Mouse (Mus musculus): ENCODE measurements around the gene Cyp27a1. TPM values are rescaled to one million over a fixed set of nuclear protein-coding genes. Genes with fewer than 3 reads are reported as not detected.

Gene Cyp27a1
- total RNA-seq (2014; fragmentation: Nextera tagmentation), result 2.0 TPM in 1 of 2 replicates, not detected in the other
- 1.9 TPM in 1 of 2 replicates, not detected in the other for total RNA-seq (2017)

DNA sequence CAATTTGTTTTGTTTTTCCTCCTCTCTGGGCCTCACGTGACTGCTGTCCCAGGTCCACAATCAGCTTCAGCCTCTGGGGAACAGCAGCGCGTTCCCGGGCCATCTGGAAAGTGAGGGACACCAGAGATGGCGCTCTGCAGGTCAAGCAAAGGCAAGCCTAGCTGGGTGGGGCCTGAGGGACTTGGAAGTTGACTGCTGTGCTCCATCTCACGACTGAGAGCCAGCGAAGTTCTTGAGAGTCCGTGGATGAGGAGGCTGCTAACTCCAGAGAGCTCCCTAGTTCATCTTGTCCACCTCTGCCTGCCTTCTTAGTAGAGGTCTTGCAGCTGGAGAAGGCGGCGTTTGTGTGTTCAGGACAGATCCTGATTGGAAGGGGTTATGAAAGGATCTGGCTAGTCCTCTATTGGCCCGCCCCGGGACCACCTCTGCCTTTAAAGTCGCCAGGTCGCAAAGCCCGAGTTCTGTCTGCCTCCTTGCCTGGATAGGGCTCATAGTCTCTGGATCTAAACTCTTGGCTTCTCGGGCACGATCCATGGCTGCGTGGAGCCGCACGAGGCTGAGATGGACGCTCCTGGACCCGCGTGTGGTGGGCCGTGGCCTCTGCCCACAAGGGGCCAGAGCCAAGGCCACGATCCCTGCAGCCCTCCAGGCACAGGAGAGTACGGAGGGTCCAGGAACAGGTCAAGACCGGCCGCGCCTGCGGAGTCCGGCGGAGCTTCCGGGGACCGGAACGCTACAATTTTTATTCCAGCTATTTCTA, at the start of gene Cyp27a1:
TSS of gene Cyp27a1 (plus strand) at position 476 of the 760 bp plus-strand sequence.
- ATAC-seq (replicated peaks; ENCODE audit: low FRiP score, low TSS enrichment, poor library complexity, severe bottlenecking), result peak; percentile 47; the same call in 1 of the 2 replicates

DNA sequence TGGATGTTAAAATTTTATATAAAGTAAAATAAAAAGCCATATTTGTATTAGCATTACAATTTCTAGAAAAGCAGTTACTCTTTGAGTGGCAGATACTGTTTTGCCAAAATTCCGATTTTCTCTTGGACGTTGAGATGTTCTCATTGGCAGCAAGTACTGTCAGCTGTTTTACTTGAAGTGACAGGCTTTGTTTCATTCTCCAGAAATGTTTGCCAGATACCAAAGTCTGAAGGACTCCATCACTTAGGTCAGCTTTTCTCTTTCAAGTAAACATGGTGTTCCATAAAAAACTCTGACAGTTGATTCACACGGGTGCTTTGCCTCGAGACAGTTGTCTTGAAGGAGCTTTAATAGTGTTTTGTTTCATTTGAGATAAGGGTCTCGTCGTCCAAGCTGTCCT, 48.2 kb upstream of the Cyp27a1 start:
- no peak for ATAC-seq (replicated peaks; ENCODE audit: low FRiP score, low TSS enrichment, poor library complexity, severe bottlenecking)

DNA sequence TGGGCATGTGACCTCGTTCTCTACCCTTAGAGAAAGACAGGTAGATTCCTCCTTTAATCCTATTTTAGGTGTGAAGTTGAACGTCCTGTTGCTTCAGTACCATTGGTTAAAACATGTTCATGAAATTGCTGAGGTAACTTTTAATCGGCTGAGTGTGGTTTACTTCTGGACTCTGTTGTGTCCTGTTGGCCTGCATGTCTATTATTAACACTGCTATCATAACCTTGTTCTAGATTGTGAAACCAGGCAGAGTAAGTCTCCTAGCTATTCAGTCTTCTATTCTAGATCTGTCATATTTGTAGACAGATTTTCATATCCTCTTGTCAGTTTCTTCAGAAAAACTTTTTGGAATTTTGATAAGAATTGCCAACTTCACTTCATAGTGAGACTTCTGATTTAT, 45.0 kb upstream of the Cyp27a1 start:
- ATAC-seq (replicated peaks; ENCODE audit: low FRiP score, low TSS enrichment, poor library complexity, severe bottlenecking), result no peak

DNA sequence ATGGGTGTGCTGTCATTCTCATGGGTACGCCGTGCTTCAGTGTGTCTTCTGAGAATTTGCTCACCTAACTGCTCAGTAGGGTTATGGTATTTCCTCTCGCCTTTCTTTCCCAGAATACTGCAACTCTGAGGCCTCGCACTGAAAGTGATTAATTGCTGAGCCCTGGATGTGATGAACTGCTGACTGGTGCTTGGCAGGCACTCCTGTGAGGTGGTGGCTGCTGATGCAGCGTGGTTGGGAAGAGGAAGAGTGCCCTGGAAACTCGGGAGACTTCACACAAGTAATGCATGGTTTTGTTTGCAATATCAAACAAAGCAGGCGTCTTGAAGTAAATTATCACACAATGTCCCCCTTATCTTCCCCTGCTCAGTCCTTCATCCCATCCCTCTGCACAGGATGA, 40.6 kb upstream of the Cyp27a1 start:
- ATAC-seq (replicated peaks; ENCODE audit: low FRiP score, low TSS enrichment, poor library complexity, severe bottlenecking), result no peak

DNA sequence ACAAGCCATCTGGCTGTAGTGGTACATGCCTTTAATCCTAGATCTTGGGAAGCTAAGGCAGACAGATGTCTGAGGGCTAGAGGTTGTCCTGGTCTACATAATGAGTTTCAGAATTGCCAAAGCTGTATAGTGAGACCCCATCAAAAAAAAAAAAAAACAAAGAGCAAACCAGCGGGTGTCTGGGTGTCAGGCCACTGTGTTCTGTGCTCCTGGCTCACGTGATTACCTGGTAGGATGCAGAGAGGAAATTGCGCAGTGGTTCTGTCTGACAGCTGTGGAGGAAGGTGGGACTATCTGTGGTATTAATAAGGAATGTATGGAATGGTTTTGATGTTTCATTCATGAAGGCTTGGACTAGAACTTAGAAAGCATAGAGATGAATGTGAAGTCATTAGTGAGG, 36.5 kb upstream of the Cyp27a1 start:
- ATAC-seq (replicated peaks; ENCODE audit: low FRiP score, low TSS enrichment, poor library complexity, severe bottlenecking), result no peak

DNA sequence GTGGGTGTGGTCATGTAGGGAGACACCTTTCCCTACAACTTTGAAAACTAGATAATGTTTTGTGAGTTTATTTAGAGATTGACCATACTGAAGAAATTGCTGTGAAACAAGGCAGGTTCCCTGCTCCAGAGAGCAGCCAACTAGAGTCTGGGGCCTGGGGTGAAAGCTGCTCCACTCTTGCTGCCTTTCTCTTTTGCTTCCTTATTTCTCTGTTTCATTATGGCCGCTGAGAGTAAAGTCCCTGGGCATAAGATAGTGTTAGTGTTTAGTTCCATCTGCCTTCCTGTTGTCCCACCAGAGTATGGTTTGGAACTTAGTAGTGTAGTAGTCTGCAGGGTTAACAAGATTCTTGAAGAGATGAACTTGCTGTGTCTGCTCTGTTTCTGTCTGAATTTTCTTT, 35.5 kb upstream of the Cyp27a1 start:
- no peak for ATAC-seq (replicated peaks; ENCODE audit: low FRiP score, low TSS enrichment, poor library complexity, severe bottlenecking)

DNA sequence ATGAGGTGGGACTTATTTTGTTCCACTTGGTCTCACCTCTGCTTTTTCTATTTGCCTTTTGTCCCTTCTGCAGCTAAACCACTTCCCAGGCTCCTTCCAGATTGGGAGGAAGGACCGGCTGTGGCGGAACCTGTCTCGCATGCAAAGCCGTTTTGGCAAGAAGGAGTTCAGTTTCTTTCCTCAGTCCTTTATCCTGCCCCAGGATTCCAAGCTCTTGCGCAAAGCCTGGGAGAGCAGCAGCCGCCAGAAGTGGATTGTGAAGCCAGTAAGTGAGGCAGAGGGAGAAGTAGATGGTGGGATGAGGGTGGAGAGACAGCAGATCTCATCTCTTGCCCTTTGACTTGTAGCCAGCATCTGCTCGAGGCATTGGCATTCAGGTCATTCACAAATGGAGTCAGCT, 26.2 kb upstream of the Cyp27a1 start:
- ATAC-seq (replicated peaks; ENCODE audit: low FRiP score, low TSS enrichment, poor library complexity, severe bottlenecking), result no peak

DNA sequence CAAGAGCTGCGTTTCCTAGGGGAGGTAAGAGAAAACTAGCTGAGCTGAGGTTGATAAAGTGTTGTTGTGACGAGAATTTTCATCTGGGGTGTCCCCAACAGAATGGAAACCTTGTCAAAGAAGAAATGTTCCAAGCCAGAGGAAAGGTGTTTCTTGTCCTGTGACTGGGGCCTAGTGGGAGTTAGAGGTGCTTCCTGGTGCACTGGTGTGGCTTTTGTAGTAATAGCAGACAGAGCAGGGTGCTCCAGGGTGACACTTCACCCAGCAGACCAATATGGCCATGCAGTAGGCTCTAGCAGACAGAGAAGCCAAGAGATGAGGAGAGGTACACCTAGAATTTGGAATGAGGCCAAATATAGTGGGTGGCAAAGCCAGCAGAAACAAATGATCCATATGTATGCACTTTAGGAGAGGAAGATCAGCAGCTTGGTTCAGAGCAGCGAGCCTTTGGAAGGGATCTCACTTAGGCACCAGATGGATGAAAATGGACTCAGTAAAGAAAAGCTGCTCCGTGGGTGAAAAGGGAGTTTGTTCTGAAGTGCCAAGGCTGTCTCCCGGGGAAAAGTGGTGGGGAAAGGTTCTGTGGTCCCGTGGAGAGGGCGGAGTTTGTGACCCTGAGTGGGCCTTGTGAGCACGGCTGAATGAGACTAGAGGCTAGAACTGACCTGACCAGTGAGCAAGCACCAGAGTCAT, 19.3 kb upstream of the Cyp27a1 start:
- no peak for ATAC-seq (replicated peaks; ENCODE audit: low FRiP score, low TSS enrichment, poor library complexity, severe bottlenecking)

DNA sequence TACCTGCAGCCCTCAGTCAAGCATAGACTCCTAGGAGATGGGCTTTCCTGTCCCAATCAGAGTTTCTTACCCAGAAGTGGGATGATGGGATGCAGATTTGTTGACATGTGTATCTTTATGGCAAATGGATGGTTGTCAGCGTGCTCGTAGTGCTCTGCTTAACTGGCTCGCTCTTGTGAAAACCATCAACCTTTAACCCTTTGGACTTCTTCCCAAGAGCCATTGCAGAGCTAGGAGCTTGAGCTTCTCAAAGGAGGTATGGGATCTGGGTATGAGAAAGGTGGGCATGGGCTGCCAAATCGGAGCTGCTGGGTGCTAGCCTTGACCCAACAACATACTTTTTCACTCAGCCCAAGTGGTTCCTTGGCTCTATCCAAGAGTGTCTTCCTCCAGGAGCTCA, 17.5 kb upstream of the Cyp27a1 start:
- no peak for ATAC-seq (replicated peaks; ENCODE audit: low FRiP score, low TSS enrichment, poor library complexity, severe bottlenecking)

DNA sequence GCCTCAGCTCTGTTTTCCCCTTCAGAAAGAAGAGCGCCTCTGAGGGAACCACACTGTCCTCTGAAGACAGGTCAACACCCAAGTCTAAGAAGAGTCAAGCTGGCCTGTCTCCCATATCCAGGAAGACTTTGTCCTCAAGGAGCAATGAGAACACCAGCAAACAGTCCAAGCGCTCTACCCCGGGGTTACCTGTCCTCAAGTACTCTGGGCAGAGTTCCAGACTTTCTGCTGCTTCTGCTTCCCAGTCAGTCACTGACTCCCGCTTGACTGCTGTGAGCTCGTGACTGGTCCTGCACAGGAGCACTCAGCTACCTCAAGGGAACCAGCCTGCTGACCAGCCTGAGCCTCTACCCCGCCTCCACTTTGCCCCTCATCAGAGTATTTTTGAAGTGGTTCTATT, 16.0 kb upstream of the Cyp27a1 start:
- no peak for ATAC-seq (replicated peaks; ENCODE audit: low FRiP score, low TSS enrichment, poor library complexity, severe bottlenecking)

DNA sequence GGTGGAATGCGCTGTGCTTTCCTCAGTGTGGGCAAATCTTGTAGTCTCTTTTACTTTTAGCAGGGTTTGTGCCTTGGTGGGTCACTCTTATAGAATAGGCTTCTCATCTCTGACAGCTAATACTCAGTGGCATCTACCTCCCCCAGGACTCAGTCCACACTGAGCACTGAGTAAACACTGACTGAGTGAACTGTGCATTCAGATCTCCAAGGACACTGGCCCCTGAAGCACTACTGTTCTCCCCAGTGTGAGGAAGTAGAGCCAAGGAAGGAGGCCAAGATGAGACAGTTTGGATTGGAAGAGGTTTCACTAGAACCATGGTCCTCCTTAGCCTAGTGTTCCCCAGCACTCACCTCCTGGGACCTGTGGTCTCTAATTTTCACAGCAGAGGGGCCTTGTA, 15.0 kb upstream of the Cyp27a1 start:
- ATAC-seq (replicated peaks; ENCODE audit: low FRiP score, low TSS enrichment, poor library complexity, severe bottlenecking), result no peak

DNA sequence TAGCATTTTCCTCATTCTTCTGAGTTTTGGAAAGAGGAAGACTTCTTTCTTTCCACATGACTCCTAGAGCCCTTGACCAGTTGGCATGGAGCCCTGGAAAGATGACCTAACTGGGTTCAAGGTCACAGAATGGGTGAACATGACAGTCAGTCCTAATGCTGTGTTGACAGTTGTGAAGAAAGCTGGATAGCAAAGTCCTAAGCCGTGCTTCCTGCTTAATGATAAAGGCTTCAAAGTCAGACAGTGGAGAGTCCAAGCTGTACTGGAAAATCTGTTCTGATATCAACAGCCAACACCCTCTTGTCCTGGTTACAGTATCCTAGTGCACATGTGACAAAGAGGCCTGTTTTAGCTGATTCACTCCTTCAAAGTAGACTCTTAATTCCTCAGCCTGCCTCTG, 14.6 kb upstream of the Cyp27a1 start:
- ATAC-seq (replicated peaks; ENCODE audit: low FRiP score, low TSS enrichment, poor library complexity, severe bottlenecking), result 0 out of 2 replicates have a peak, but pooled peaks have one; percentile 32

DNA sequence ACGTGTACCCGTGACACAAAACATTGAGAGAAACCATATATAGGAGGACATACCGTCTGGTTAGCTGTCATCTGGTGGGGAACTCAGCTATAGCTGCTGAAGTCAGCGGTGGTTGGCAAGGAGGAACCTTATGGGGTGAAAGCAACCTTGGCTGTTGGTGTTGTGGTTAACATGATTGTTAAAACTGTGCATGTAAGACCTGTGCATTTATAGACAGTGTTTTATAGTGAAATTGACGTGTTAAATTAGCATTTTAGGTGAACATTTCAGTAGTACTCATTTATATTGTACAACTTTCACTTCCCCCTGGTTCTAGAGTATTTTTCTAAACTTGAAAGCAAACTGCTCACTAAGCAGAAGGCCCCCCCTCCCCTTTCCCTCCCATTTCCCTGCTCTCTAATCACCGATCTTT, 11.2 kb upstream of the Cyp27a1 start:
- no peak for ATAC-seq (replicated peaks; ENCODE audit: low FRiP score, low TSS enrichment, poor library complexity, severe bottlenecking)

DNA sequence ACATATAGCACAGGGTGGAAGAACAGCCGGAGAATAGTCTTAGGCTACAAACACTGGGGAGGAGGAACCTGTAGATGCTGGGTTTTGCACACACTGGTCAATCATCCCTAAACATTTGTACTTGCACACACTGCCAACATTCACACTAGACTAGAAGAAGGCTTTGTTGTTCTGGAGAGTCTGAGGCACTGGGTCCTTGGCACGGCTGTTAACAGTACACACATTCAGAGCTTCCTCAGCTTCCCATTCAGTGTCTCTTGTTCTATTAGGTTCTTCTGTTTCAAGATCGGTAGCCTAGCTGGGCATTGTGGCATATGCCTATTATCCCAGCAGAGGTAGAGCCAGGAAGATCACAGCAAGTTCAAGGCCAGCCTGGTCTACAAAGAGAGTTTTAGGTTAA, 9.2 kb upstream of the Cyp27a1 start:
- ATAC-seq (replicated peaks; ENCODE audit: low FRiP score, low TSS enrichment, poor library complexity, severe bottlenecking), result no peak

DNA sequence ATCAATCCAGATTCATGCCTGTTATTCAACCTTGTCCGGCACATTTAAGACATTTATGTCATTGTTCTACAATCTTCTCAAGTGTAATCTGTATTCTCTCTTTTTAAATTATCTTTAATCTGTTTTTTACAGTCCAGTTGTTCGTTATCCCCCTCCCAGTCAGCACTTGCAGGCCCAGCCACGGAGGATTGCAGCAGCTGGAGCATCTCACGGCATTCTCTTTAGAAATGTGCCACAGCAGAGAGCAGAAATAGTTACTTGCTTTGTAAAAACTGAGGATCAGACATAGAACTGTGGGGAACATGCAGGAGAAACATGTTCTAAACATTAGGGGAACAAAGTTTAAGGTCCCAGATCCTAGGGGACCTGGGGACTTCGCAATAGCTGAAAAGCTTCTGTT, 8.4 kb upstream of the Cyp27a1 start:
- no peak for ATAC-seq (replicated peaks; ENCODE audit: low FRiP score, low TSS enrichment, poor library complexity, severe bottlenecking)

DNA sequence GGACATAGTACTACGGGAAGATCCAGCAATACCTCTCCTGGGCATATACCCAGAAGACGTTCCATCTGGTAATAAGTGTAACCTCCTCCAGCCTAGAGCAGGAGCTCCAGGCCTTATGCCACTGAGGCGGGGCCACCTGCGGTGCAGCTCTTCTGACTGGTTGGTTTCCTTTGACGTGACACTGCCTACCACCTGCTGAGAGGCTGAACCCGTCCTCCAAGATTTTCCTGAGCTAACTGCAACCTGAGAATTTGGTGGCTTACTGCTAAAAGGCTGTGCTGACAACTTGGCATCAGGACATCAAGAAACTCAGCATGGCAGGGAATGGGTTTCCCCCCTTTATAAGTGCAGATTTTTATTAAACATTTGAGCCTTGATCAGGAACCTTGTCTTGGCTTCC, 3.8 kb upstream of the Cyp27a1 start:
- no peak for ATAC-seq (replicated peaks; ENCODE audit: low FRiP score, low TSS enrichment, poor library complexity, severe bottlenecking)

DNA sequence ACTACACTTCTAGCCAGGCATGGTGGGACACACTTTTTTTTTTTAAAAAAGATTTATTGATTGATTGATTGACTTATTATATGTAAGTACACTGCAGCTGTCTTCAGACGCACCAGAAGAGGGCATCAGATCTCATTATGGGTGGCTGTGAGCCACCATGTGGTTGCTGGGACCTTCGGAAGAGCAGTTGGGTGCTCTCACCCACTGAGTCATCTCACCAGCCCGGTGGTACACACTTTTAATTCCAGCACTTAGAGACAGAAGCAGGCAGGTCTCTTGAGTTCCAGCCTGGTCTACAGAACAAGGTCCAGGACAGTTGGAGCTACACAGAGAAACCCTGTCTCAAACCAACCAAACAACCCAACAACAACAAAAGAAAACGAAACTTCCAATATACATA, 1.3 kb upstream of the Cyp27a1 start:
- no peak for ATAC-seq (replicated peaks; ENCODE audit: low FRiP score, low TSS enrichment, poor library complexity, severe bottlenecking)

DNA sequence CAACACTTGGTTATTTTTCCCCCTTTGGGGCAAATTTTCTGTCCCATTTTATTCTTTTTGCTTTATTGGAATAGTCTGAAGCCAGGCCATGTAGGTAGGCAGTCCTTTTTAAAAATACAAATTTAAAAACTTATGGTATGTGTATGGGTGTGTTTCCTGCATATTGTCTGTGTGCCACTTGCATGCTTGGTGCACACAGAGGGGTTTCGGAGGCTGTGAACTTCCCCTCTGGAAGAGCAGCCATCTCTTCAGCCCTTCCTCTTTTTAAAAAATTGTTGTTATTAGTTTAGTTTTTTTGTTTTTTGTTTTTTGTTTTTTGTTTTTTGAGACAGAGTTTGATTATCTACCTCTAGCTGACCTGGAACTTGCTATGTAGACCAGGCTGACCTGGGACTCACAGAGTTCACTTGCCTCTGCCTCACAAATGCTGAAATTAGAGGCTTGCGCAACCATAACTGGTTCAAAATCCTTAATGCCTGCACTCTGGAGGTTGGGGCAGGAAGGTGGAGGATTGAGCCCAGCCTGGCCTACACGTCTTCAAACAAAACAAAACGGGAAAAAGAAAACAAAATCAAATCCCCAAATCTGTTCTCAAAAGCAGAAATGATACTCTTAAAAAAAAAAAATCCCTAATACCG, 794 bp upstream of the Cyp27a1 start:
- ATAC-seq (replicated peaks; ENCODE audit: low FRiP score, low TSS enrichment, poor library complexity, severe bottlenecking), result no peak

DNA sequence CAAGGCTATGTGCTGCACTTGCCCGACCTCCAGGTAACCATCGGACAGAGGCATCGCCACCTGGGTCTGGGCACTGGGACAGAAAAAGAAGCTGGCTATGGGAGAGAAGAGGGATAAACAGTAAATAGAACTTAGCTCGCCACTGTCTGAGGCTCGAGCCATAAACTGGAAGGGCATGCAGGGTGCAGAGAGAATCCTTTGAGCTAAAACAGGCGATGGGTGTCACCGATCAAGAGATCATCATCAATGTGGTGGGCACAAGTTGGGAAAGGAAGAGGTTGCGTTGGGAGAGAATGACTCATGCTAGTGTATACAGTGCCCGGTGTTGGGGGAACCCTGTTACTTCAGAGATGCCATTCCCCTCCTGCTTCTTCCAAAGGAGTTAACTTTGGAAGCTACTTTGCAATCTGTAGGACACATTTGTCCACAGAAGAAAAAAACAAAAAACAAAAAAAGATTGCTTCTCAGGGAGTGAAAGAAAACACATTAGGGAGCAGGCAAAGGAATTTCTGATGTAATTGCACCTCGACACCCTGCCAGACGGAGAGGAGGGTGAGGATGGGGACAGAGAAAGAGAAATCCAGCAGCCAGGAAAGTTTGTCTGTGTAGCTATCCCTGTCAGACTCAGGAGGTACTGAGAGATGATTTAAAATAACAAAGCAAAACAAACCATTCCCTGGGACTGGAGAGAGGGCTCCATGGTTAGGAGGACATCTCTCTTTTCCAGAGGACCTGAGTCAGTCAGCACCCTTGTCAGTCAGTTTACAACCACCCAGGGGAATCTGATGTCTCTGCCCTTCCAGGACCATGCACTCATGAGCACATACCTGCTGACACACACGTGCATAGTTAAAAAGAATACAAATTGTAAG, 721 bp downstream of the Cyp27a1 start:
- ATAC-seq (replicated peaks; ENCODE audit: low FRiP score, low TSS enrichment, poor library complexity, severe bottlenecking), result 0 out of 2 replicates have a peak, but pooled peaks have one; percentile 12

DNA sequence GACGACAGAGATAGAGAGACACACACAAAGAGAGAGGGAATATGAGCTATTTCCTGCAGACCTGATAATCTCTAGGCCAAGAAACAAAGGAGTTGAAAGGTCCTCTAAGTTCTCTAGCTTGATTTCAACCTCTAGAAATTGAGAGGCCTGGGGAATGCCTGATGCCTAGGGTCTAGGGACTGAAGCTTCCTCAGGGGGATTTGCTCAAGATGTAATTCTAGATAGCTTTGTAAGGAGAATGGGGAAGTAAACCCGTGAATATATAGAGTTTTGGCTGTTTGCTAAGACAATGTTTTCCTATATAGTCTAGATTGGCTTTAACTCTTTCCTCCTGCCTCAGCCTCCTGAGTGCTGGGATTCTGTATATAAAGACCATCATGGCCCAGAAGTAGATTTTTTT, 1.6 kb downstream of the Cyp27a1 start:
- ATAC-seq (replicated peaks; ENCODE audit: low FRiP score, low TSS enrichment, poor library complexity, severe bottlenecking), result no peak

Measured in megakaryocyte-erythroid progenitor cell, adult 5-6 weeks (primary cell).